In the genomic region with DNA sequence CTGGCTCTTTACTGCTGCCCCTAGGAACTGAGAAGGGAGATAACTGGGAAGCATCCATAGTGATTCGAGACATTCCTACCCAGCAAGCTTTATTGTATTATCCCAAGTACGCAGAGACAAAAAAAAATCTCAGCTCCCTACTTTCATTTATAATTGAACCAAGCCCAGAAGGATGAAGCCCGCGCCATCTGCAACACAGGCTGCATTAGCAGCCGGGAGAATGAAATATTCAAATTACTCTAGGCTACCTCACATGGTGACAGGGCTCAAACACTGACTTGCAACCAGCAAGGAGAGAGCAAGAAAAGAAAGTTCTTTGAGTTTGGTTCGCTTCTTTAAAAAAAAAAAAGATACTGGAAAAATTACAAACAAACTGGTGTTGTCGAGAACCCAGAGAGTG, we compare ENCODE assay signal across 10 mouse cellular contexts.
DNase-seq lines count a peak whose midpoint lies in the region; ATAC-seq and TF ChIP-seq lines count a peak whose summit lies in the region.
"Had no signal": no experiment of that assay in that cellular context is flagged by ENCODE, and none has a peak within 500 bp of the region (broad histone marks: within the 10 kb centered on the region; RNA-seq: fewer than 3 reads in every experiment).

No protein-coding gene starts in this region.

- ATAC-seq in midbrain, embryonic 15.5 days (replicated peaks), result 0 out of 2 replicates have a peak, but pooled peaks have one; percentile 16
- ATAC-seq: intestine, embryonic 16.5 days had no signal

- no peaks in the 10 kb centered on the region for H3K27me3 ChIP-seq in hindbrain, embryonic 10.5 days (ENCODE audit: insufficient read depth, poor library complexity, severe bottlenecking)
- H3K27me3 ChIP-seq in midbrain, embryonic 15.5 days (replicated peaks), result no peaks in the 10 kb centered on the region

- peaks cover 18% of the 10 kb centered on the region for H3K4me1 ChIP-seq in embryonic fibroblast, embryonic 13.5 days (ENCODE audit: control insufficient read depth, insufficient read depth, low read length)
- H3K4me1 ChIP-seq in hindbrain, embryonic 10.5 days (replicated peaks), result peaks cover 46% of the 10 kb centered on the region
- peaks cover 68% of the 10 kb centered on the region for H3K4me1 ChIP-seq in midbrain, embryonic 15.5 days

- 44% methylated on average over 7 of the region's 7 CpGs for WGBS in hindbrain, embryonic 10.5 days
- 22% methylated on average over 7 of the region's 7 CpGs for WGBS in midbrain, embryonic 15.5 days

- H3K4me3 ChIP-seq in embryonic fibroblast, embryonic 13.5 days (ENCODE audit: insufficient read depth, low read length), result no peak overlapping the region
- no peak overlapping the region for H3K4me3 ChIP-seq in hindbrain, embryonic 10.5 days
- no peak overlapping the region for H3K4me3 ChIP-seq in midbrain, embryonic 15.5 days

- DNase-seq in left cerebral cortex, postnatal 14 days (ENCODE audit: low spot score in 2 of 2), result peak; percentile 37 to 41
- no peak for DNase-seq in left cerebral cortex, adult 9 months (ENCODE audit: low spot score in 2 of 2)
- DNase-seq in hindbrain, embryonic 10.5 days (ENCODE audit: low spot score), result no peak
- no peak for DNase-seq in kidney, adult 8-10 months
- DNase-seq in urinary bladder, adult 2 months (ENCODE audit: low spot score), result no peak

- H3K27ac ChIP-seq in embryonic fibroblast, embryonic 13.5 days (ENCODE audit: insufficient read depth, low read length), result peak overlapping the region; percentile 62; the same call in 1 of the 2 replicates
- peak overlapping the region; percentile 41; the same call in 1 of the 2 replicates for H3K27ac ChIP-seq in hindbrain, embryonic 10.5 days
- peak overlapping the region; percentile 66 for H3K27ac ChIP-seq in midbrain, embryonic 15.5 days
- H3K27ac ChIP-seq: liver, embryonic 14.5 days had no signal

- H3K9me3 ChIP-seq in hindbrain, embryonic 10.5 days, result no peaks in the 10 kb centered on the region
- no peaks in the 10 kb centered on the region for H3K9me3 ChIP-seq in midbrain, embryonic 15.5 days

- no peak for TF ChIP-seq CTCF in embryonic fibroblast, embryonic 13.5 days (IDR thresholded peaks at IDR 0.05; ENCODE audit: borderline replicate concordance, insufficient read depth, low read length)

- no peak overlapping the region; the same call in 1 of the 2 replicates for H3K9ac ChIP-seq in midbrain, embryonic 15.5 days
- H3K9ac ChIP-seq: liver, embryonic 14.5 days had no signal

- no peaks in the 10 kb centered on the region for H3K36me3 ChIP-seq in hindbrain, embryonic 10.5 days
- no peaks in the 10 kb centered on the region for H3K36me3 ChIP-seq in midbrain, embryonic 15.5 days (replicated peaks)
- H3K36me3 ChIP-seq: G1E had no signal

- TF ChIP-seq POLR2A in embryonic fibroblast, embryonic 13.5 days (IDR thresholded peaks at IDR 0.05; ENCODE audit: low read depth, low read length), result no peak

- intact Hi-C loops in left cerebral cortex, postnatal 14 days (cut with DNase I), result loop anchor here (10.0 kb wide), 1 partner anchor 184 kb away; no protein-coding TSS in a partner anchor

- H3K4me2 ChIP-seq in midbrain, embryonic 15.5 days, result peak overlapping the region; percentile 10; the same call in 1 of the 2 replicates

Comparison
In these comparisons a context has a peak if more than half of its experiments do, and no peak if none do; other contexts are left out.
1. DNase-seq: peak in left cerebral cortex, postnatal 14 days (2 of 2); none in left cerebral cortex, adult 9 months (0 of 2), hindbrain, embryonic 10.5 days (single experiment), kidney, adult 8-10 months (0 of 2) and urinary bladder, adult 2 months (single experiment).
2. Peak in every context shown above with its lines, with median percentiles within 50 percentile points of each other: H3K27ac ChIP-seq.